Mouse (Mus musculus) liver, postnatal 0 days (tissue): ENCODE data around the gene Eif3d. TPM values are rescaled to one million over a fixed set of nuclear protein-coding genes. Genes with fewer than 3 reads are reported as not detected.

Source experiments
- ATAC-seq: fragments of 200-750 bp; cut with Nextera tagmentation; 2 replicates; pipeline ENCODE4 v1.8.0; 2017; ENCODE audit warnings: mild to moderate bottlenecking, moderate library complexity
- DNase-seq: peaks from one replicate; pipeline ENCODE4 v3.0.0-alpha.2; 2016
- H3K27ac ChIP-seq: fragments of 300-500 bp; sonication (generic); 2 replicates; pipeline ENCODE4 v1.5.1; 2014; ENCODE audit warnings: antibody characterized with exemption, moderate library complexity, mild to moderate bottlenecking, low read depth
- H3K27me3 ChIP-seq: fragments of 300-500 bp; sonication (generic); 2 replicates; pipeline ENCODE4 v1.6.1; 2014; ENCODE audit warnings: low read length, control low read depth, mixed read lengths; ENCODE audit not compliant: insufficient read depth
- H3K36me3 ChIP-seq: fragments of 300-500 bp; sonication (generic); replicated peaks from 2 replicates; pipeline ENCODE4 v1.6.1; 2014; ENCODE audit warnings: mild to moderate bottlenecking, control low read depth, low read length, moderate library complexity, mixed read lengths; ENCODE audit not compliant: insufficient read depth
- H3K4me1 ChIP-seq: fragments of 300-500 bp; sonication (generic); 2 replicates; pipeline ENCODE4 v1.6.1; 2014; ENCODE audit warnings: antibody characterized with exemption, mild to moderate bottlenecking, control low read depth; ENCODE audit not compliant: insufficient read depth
- H3K4me2 ChIP-seq: fragments of 300-500 bp; sonication (generic); 2 replicates; pipeline ENCODE4 v1.6.1; 2014; ENCODE audit warnings: low read depth, mild to moderate bottlenecking, low read length, moderate library complexity, mixed read lengths
- H3K4me3 ChIP-seq: fragments of 300-500 bp; sonication (generic); 2 replicates; pipeline ENCODE4 v1.5.1; 2014; ENCODE audit warnings: low read depth, low read length
- H3K9ac ChIP-seq: fragments of 300-500 bp; sonication (generic); replicated peaks from 2 replicates; pipeline ENCODE4 v1.6.1; 2014; ENCODE audit warnings: mild to moderate bottlenecking, moderate library complexity
- H3K9me3 ChIP-seq: fragments of 300-500 bp; sonication (generic); 2 replicates; pipeline ENCODE4 v1.6.1; 2016; ENCODE audit warnings: mild to moderate bottlenecking, control low read depth, low read length, mixed read lengths
- CTCF ChIP-seq: sonication (generic); IDR thresholded peaks from 2 replicates; pipeline ENCODE4 v1.5.1; 2016; ENCODE audit warnings: antibody characterized with exemption, low read depth
- EP300 ChIP-seq: IDR thresholded peaks from 2 replicates; pipeline ENCODE4 v1.6.1; 2016; ENCODE audit warnings: antibody characterized with exemption, low read depth, mild to moderate bottlenecking
- WGBS: fragments of 180-500 bp; shearing (Covaris S2); extraction: QIAGEN DNeasy Blood & Tissue Kit; methylation state at CpG from one replicate; pipeline ENCODE4 v1.1.7; 2014; ENCODE audit not compliant: insufficient replicate concordance; 5-methylcytosine and 5-hydroxymethylcytosine counted together
- polyA plus RNA-seq: library from polyadenylated mRNA; unstranded; fragments of >200 nt; fragmentation: Nextera tagmentation; extraction: Ambion mirVana; gene quantifications from 2 replicates; pipeline ENCODE4 v1.2.1, GENCODE M21; 2015

Gene Eif3d
- polyA plus RNA-seq, 1 experiment from 2014 or later: 68.4 TPM

- Histone ChIP-seq H3K4me3 (peak within 1 kb of the TSS; percentile 47), H3K4me1 (peaks cover 18% of the 10 kb centered on the region), H3K9ac (peak within 1 kb of the TSS; percentile 34), H3K9me3 (no peaks in the 10 kb centered on the region), H3K27ac (no peak within 1 kb of the TSS), H3K27me3 (peaks cover 14% of the 10 kb centered on the region), H3K36me3 (peaks cover 30% of the 10 kb centered on the region), H3K4me2 (peak within 1 kb of the TSS; percentile 81)
- ATAC-seq (peak; percentile 93), DNase-seq (peak; percentile 88)
- 1% methylated on average over 38 of the region's 39 CpGs for WGBS
- TF ChIP-seq CTCF (peak; percentile 52), EP300 (no peak)
Observed at GRCm38 (mm10) chr15:77956404-77956901, 14.2 kb downstream of the Eif3d start, which contains the start of gene Foxred2. Gene Foxred2, minus strand, starts transcription at chr15:77956722.

- peak overlapping the region; percentile 34 for H3K9ac ChIP-seq
- ATAC-seq (no peak; the same call in 1 of the 2 replicates), DNase-seq (no peak)
- no peak overlapping the region for H3K27ac ChIP-seq
- peaks cover 23% of the 10 kb centered on the region for H3K36me3 ChIP-seq
- no peak for TF ChIP-seq EP300
- TF ChIP-seq CTCF: no peak
- peaks cover 14% of the 10 kb centered on the region for H3K27me3 ChIP-seq
- H3K4me3 ChIP-seq: peak overlapping the region; percentile 47
- H3K4me2 ChIP-seq: peak overlapping the region; percentile 81
- peaks cover 18% of the 10 kb centered on the region for H3K4me1 ChIP-seq
- H3K9me3 ChIP-seq: no peaks in the 10 kb centered on the region
- WGBS: 18% methylated on average over 52 of the region's 52 CpGs
Observed at GRCm38 (mm10) chr15:77955440-77956403, 14.9 kb downstream of the Eif3d start.

GRCm38 (mm10) chr15:77954362-77954761 lies 16.3 kb downstream of the Eif3d start:
- Histone ChIP-seq H3K36me3 (peaks cover 9% of the 10 kb centered on the region), H3K9me3 (no peaks in the 10 kb centered on the region), H3K4me1 (peaks cover 18% of the 10 kb centered on the region), H3K4me2 (no peak overlapping the region), H3K9ac (no peak overlapping the region), H3K27me3 (peaks cover 14% of the 10 kb centered on the region), H3K27ac (no peak overlapping the region), H3K4me3 (no peak overlapping the region)
- no peak for DNase-seq
- 75% methylated on average over 2 of the region's 2 CpGs for WGBS
- ATAC-seq: no peak
- TF ChIP-seq CTCF (no peak), EP300 (no peak)

GRCm38 (mm10) chr15:77952921-77953320 lies 17.7 kb downstream of the Eif3d start:
- Histone ChIP-seq H3K27me3 (peaks cover 14% of the 10 kb centered on the region), H3K9ac (no peak overlapping the region), H3K27ac (no peak overlapping the region), H3K36me3 (no peaks in the 10 kb centered on the region), H3K4me3 (no peak overlapping the region), H3K4me2 (no peak overlapping the region), H3K4me1 (peaks cover 18% of the 10 kb centered on the region), H3K9me3 (no peaks in the 10 kb centered on the region)
- DNase-seq (no peak), ATAC-seq (no peak)
- no peak for TF ChIP-seq CTCF
- no peak for TF ChIP-seq EP300
- 82% methylated on average over 3 of the region's 3 CpGs for WGBS

- no peak overlapping the region for H3K4me2 ChIP-seq
- no peak for DNase-seq
- H3K4me3 ChIP-seq: no peak overlapping the region
- 86% methylated on average over 7 of the region's 7 CpGs for WGBS
- no peaks in the 10 kb centered on the region for H3K36me3 ChIP-seq
- TF ChIP-seq CTCF: no peak
- no peak for TF ChIP-seq EP300
- no peaks in the 10 kb centered on the region for H3K4me1 ChIP-seq
- no peak overlapping the region for H3K9ac ChIP-seq
- ATAC-seq: no peak
- no peaks in the 10 kb centered on the region for H3K9me3 ChIP-seq
- no peaks in the 10 kb centered on the region for H3K27me3 ChIP-seq
- no peak overlapping the region for H3K27ac ChIP-seq
Observed at GRCm38 (mm10) chr15:77949061-77949460, 21.6 kb downstream of the Eif3d start.

- Histone ChIP-seq H3K27me3 (no peaks in the 10 kb centered on the region), H3K27ac (peak overlapping the region; percentile 12; the same call in 1 of the 2 replicates), H3K9me3 (no peaks in the 10 kb centered on the region), H3K9ac (no peak overlapping the region), H3K4me1 (no peaks in the 10 kb centered on the region), H3K4me2 (no peak overlapping the region; the same call in 1 of the 2 replicates), H3K36me3 (no peaks in the 10 kb centered on the region), H3K4me3 (no peak overlapping the region)
- WGBS: 55% methylated on average over 4 of the region's 4 CpGs
- DNase-seq (peak; percentile 56), ATAC-seq (peak; percentile 57)
- TF ChIP-seq EP300: no peak
- TF ChIP-seq CTCF: no peak
Observed at GRCm38 (mm10) chr15:77945711-77946110, 24.9 kb downstream of the Eif3d start.
